Mouse (Mus musculus) midbrain, embryonic 11.5 days (tissue): ENCODE measurements at regions not wholly inside any gene's neighbourhood (a gene's known extent, or its start where the extent isn't known, plus 50 kb on each side); places are given as distances from the start of the nearest gene placed in this dataset.

Source experiments
- ATAC-seq: fragments of 200-750 bp; cut with Nextera tagmentation; 2 replicates; pipeline ENCODE4 v1.8.0; 2017; ENCODE audit warnings: moderate TSS enrichment, moderate library complexity; ENCODE audit not compliant: low FRiP score
- DNase-seq: peaks from one replicate; pipeline ENCODE4 v3.0.0; 2015; ENCODE audit warnings: low spot score; ENCODE audit errors: missing footprints
- H3K27ac ChIP-seq: fragments of 300-500 bp; sonication (generic); 2 replicates; pipeline ENCODE4 v1.5.1; 2014; ENCODE audit warnings: low read depth, low read length
- H3K27me3 ChIP-seq: fragments of 300-500 bp; sonication (generic); 2 replicates; pipeline ENCODE4 v1.6.1; 2014; ENCODE audit warnings: mild to moderate bottlenecking, low read length, moderate library complexity, mixed read lengths; ENCODE audit not compliant: control insufficient read depth, insufficient read depth
- H3K36me3 ChIP-seq: fragments of 300-500 bp; sonication (generic); 2 replicates; pipeline ENCODE4 v1.6.1; 2014; ENCODE audit warnings: mild to moderate bottlenecking, low read length, moderate library complexity, mixed read lengths; ENCODE audit not compliant: control insufficient read depth, insufficient read depth
- H3K4me1 ChIP-seq: fragments of 300-500 bp; sonication (generic); 2 replicates; pipeline ENCODE4 v1.6.1; 2014; ENCODE audit warnings: low read length; ENCODE audit not compliant: control insufficient read depth, insufficient read depth
- H3K4me2 ChIP-seq: fragments of 300-500 bp; sonication (generic); 2 replicates; pipeline ENCODE4 v1.6.1; 2014; ENCODE audit warnings: mild to moderate bottlenecking, moderate library complexity
- H3K4me3 ChIP-seq: fragments of 300-500 bp; sonication (generic); 2 replicates; pipeline ENCODE4 v1.5.1; 2014; ENCODE audit warnings: low read depth, low read length
- H3K9ac ChIP-seq: fragments of 300-500 bp; sonication (generic); 2 replicates; pipeline ENCODE4 v1.6.1; 2014; ENCODE audit warnings: low read length
- H3K9me3 ChIP-seq: fragments of 300-500 bp; sonication (generic); 2 replicates; pipeline ENCODE4 v1.6.1; 2016; ENCODE audit warnings: low read length; ENCODE audit not compliant: control insufficient read depth
- WGBS: fragments of 180-500 bp; shearing (Covaris S2); extraction: QIAGEN DNeasy Blood & Tissue Kit; methylation state at CpG from one replicate; pipeline ENCODE4 v1.1.7; 2014; 5-methylcytosine and 5-hydroxymethylcytosine counted together

DNA sequence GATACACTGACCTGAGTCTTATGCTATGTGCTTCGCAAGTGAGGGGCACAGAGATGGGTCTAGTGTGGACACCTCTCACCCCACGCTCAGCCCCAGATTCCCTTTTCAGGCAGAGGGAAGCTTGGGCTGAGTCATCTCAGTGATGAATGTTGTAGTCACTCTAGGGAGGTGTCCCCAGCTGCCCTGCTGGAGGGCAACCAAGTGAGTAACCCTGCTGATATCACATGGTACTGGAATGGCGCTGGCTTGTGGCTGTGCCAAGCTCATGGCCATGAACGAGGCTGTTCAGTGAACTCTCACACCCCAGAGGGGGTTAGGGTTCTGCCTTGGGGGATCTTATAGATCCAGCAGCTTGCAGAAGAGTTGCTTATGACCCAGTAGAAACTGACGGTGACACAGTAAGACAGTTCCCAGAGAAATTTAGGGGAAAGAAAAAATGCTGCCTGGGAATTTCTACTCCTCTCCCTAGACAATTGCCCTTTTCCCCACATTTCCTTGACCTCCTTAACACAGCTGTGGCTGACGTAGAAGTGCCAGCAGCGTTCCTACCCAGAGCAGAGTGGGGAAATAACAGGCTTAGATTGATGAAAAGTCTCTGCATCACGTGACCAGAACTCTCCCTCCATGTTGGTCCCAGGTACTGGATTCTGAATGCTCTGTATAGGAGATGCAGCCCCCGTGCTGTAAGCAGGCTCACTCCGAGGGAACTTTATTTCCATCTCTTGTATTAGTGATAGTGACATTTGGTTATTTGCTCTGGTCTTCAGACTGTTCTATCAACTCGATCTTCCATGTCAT lies 107.6 kb upstream of the Dusp10 start:
- ATAC-seq = no peak
- Histone ChIP-seq H3K27ac (no peak overlapping the region), H3K4me1 (no peaks in the 10 kb centered on the region), H3K4me3 (no peak overlapping the region), H3K4me2 (no peak overlapping the region), H3K36me3 (no peaks in the 10 kb centered on the region), H3K9ac (no peak overlapping the region), H3K9me3 (no peaks in the 10 kb centered on the region), H3K27me3 (no peaks in the 10 kb centered on the region)
- no peak for DNase-seq
- 85% methylated on average over 11 of the region's 11 CpGs for WGBS

- no peak overlapping the region for H3K9ac ChIP-seq
- no peaks in the 10 kb centered on the region for H3K4me1 ChIP-seq
- no peak overlapping the region for H3K27ac ChIP-seq
- no peak overlapping the region for H3K4me3 ChIP-seq
- no peak overlapping the region for H3K4me2 ChIP-seq
- H3K36me3 ChIP-seq = no peaks in the 10 kb centered on the region
- no peaks in the 10 kb centered on the region for H3K27me3 ChIP-seq
- no peak for ATAC-seq
- 85% methylated on average over 3 of the region's 3 CpGs for WGBS
- peak; percentile 21 for DNase-seq
- no peaks in the 10 kb centered on the region for H3K9me3 ChIP-seq
Observed at GRCm38 (mm10) chr1:183917656-183918055, 95.4 kb upstream of the Dusp10 start.

- H3K9me3 ChIP-seq = no peaks in the 10 kb centered on the region
- no peak overlapping the region for H3K9ac ChIP-seq
- no peak overlapping the region for H3K4me3 ChIP-seq
- WGBS = 78% methylated on average over 2 of the region's 2 CpGs
- no peaks in the 10 kb centered on the region for H3K27me3 ChIP-seq
- ATAC-seq (no peak), DNase-seq (no peak)
- no peak overlapping the region for H3K27ac ChIP-seq
- no peaks in the 10 kb centered on the region for H3K4me1 ChIP-seq
- H3K36me3 ChIP-seq = no peaks in the 10 kb centered on the region
- no peak overlapping the region for H3K4me2 ChIP-seq
Observed at GRCm38 (mm10) chr1:183921262-183921661, 91.8 kb upstream of the Dusp10 start.

DNA sequence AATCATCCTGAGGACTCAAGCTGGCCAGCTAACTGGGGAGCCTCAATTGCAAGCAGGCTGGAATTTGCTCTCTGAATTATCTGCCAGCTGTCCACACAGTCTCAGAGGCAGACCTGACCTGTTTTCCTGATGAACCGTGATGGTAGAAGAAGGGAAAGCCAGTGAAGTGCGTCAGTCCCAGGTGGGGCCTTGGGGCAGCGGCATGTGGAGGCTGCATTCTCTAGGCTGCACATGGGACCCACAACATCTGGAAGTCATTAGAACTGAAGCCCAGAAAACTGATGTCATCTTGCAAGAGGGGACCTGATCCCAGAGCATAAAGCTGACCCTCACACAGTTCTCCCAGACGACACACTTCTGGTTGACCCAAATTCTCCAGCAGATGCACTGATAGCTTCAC lies 84.6 kb upstream of the Dusp10 start:
- Histone ChIP-seq H3K9me3 (no peaks in the 10 kb centered on the region), H3K27ac (no peak overlapping the region), H3K36me3 (no peaks in the 10 kb centered on the region), H3K4me1 (no peaks in the 10 kb centered on the region), H3K27me3 (no peaks in the 10 kb centered on the region), H3K4me3 (no peak overlapping the region), H3K4me2 (no peak overlapping the region), H3K9ac (no peak overlapping the region)
- 80% methylated on average over 4 of the region's 4 CpGs for WGBS
- DNase-seq (no peak), ATAC-seq (no peak)

- Histone ChIP-seq H3K27me3 (no peaks in the 10 kb centered on the region), H3K4me1 (no peaks in the 10 kb centered on the region), H3K4me2 (no peak overlapping the region), H3K9ac (no peak overlapping the region), H3K36me3 (no peaks in the 10 kb centered on the region), H3K27ac (no peak overlapping the region), H3K4me3 (no peak overlapping the region), H3K9me3 (no peaks in the 10 kb centered on the region)
- DNase-seq = no peak
- WGBS = 93% methylated on average over 4 of the region's 4 CpGs
- no peak for ATAC-seq
Observed at GRCm38 (mm10) chr1:183930363-183930982, 82.6 kb upstream of the Dusp10 start.

GRCm38 (mm10) chr1:183931141-183931540 lies 82.0 kb upstream of the Dusp10 start:
- H3K27me3 ChIP-seq = no peaks in the 10 kb centered on the region
- 66% methylated on average over 3 of the region's 3 CpGs for WGBS

GRCm38 (mm10) chr1:183933845-183934244 lies 79.3 kb upstream of the Dusp10 start:
- H3K9ac ChIP-seq = no peak overlapping the region
- DNase-seq (no peak), ATAC-seq (no peak)
- no peaks in the 10 kb centered on the region for H3K27me3 ChIP-seq
- WGBS = 80% methylated on average over 2 of the region's 2 CpGs
- no peaks in the 10 kb centered on the region for H3K4me1 ChIP-seq
- H3K27ac ChIP-seq = no peak overlapping the region
- no peak overlapping the region for H3K4me2 ChIP-seq
- H3K4me3 ChIP-seq = no peak overlapping the region
- H3K36me3 ChIP-seq = no peaks in the 10 kb centered on the region
- H3K9me3 ChIP-seq = no peaks in the 10 kb centered on the region

More at GRCm38 (mm10) chr1:183931141-183931540, 82.0 kb upstream of the Dusp10 start:
- H3K9ac ChIP-seq = no peak overlapping the region
- H3K36me3 ChIP-seq = no peaks in the 10 kb centered on the region
- no peaks in the 10 kb centered on the region for H3K4me1 ChIP-seq
- ATAC-seq = no peak
- H3K4me2 ChIP-seq = no peak overlapping the region
- DNase-seq = peak; percentile 64
- no peaks in the 10 kb centered on the region for H3K9me3 ChIP-seq
- H3K27ac ChIP-seq = no peak overlapping the region
- H3K4me3 ChIP-seq = no peak overlapping the region

DNA sequence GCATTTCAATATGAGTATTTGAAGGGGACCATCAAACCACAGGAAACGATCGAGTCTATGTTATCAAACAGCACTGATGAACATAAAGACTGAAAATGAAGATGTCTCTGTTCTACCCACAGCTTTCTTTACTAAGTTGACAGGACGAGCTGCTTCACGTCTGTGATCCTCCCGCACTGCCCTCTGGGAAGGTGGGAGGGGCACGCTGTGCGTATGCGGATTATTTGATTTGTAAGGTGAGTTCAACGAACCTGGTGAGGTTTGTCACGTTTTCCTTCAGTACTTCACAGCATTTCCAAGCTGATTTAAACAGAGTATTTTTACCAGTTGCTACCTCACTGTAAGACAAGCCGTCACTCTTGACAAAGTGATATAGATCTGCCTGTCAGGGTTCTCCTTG lies 75.9 kb upstream of the Dusp10 start:
- ATAC-seq (no peak), DNase-seq (peak; percentile 8)
- Histone ChIP-seq H3K27me3 (no peaks in the 10 kb centered on the region), H3K9ac (no peak overlapping the region), H3K4me2 (no peak overlapping the region), H3K4me3 (no peak overlapping the region), H3K36me3 (no peaks in the 10 kb centered on the region), H3K9me3 (no peaks in the 10 kb centered on the region), H3K27ac (no peak overlapping the region), H3K4me1 (no peaks in the 10 kb centered on the region)
- WGBS = 91% methylated on average over 11 of the region's 11 CpGs

DNA sequence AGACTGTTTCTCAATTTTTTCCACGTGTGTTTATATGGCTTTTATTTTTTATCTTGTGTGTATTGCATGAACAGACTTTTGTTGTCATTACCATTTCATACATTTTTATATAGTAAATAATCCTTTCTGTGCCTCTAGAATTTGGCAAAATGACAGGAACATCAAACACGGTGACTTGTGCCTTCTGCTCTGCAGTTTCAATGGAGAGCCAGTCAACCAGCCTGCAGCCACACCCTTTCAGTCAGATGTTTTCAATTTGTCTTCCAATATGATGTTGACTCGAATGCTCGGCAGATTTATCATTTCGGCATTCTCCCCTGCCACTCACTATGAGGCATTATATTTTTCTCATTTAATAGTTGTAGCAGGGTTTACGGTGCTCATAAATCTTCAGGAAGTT lies 74.7 kb upstream of the Dusp10 start:
- H3K4me3 ChIP-seq = no peak overlapping the region
- no peaks in the 10 kb centered on the region for H3K9me3 ChIP-seq
- H3K9ac ChIP-seq = no peak overlapping the region
- DNase-seq (peak; percentile 39), ATAC-seq (no peak)
- H3K36me3 ChIP-seq = no peaks in the 10 kb centered on the region
- no peak overlapping the region for H3K4me2 ChIP-seq
- no peak overlapping the region for H3K27ac ChIP-seq
- WGBS = 89% methylated on average over 6 of the region's 6 CpGs
- no peaks in the 10 kb centered on the region for H3K4me1 ChIP-seq
- no peaks in the 10 kb centered on the region for H3K27me3 ChIP-seq
